Mouse (Mus musculus): ENCODE measurements around the gene Vps13a. TPM values are rescaled to one million over a fixed set of nuclear protein-coding genes. Genes with fewer than 3 reads are reported as not detected.

The Vps13a gene
- polyA plus RNA-seq, 1 experiment from 2014 or later, result 10.1 TPM

DNA sequence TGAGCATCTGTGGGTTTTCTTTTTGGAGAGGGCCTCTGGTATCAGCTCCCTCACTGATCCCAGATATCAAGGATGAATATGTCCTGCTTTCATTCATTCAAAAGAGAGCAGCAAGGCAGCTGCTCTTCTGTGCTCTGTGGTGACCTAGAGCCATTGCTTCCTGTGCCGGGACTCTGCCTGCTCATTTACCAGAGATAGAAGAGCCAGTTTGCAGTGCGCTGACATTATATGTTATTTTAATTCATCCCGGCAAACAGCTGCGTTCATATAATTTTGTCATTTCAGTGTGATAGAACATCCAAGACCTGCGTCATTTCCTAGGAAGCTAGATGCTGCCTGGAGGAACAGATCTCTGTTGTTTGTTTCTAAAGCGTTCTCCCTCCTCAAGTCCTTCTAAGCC, 203.9 kb downstream of the Vps13a start:
- no peak overlapping the region for H3K9ac ChIP-seq
- H3K9me3 ChIP-seq (ENCODE audit: control insufficient read depth, low read length), result 0 out of 2 replicates have a peak, but pooled peaks cover 2% of the 10 kb centered on the region
- H3K36me3 ChIP-seq (replicated peaks; ENCODE audit: control insufficient read depth, insufficient read depth), result no peaks in the 10 kb centered on the region
- no peak for DNase-seq (ENCODE audit: low spot score)
- no peak overlapping the region for H3K27ac ChIP-seq
- no peaks in the 10 kb centered on the region for H3K27me3 ChIP-seq (ENCODE audit: control insufficient read depth, insufficient read depth, low read length)
- no peaks in the 10 kb centered on the region for H3K4me1 ChIP-seq (replicated peaks; ENCODE audit: control insufficient read depth, insufficient read depth, low read length)
- whole genome bisulfite sequencing, result 90% methylated on average over 6 of the region's 6 CpGs
- no peak overlapping the region for H3K4me3 ChIP-seq (replicated peaks; ENCODE audit: low read length)
- ATAC-seq (ENCODE audit: low FRiP score), result no peak
- H3K4me2 ChIP-seq (replicated peaks), result no peak overlapping the region

Other genes with a start within 250 kb of the Vps13a start
- 0.60 and 0.82 TPM in 2 replicates for gene Foxb2, start 92.9 kb upstream of the Vps13a start, polyA plus RNA-seq (2014; fragmentation: Nextera tagmentation; extraction: Ambion mirVana)
- gene Prune2, start 175.2 kb upstream of the Vps13a start, polyA plus RNA-seq (2014; fragmentation: Nextera tagmentation; extraction: Ambion mirVana), result 7.2 and 7.6 TPM in 2 replicates

Measured in hindbrain, embryonic 14.5 days (tissue).